9 mouse cellular contexts compared by ENCODE assay signal in genomic region chr3:55780120-55781070, GRCm38 (mm10). TPM values are rescaled to one million over a fixed set of nuclear protein-coding genes. Genes with fewer than 3 reads are reported as not detected.
DNase-seq lines count a peak whose midpoint lies in the region; ATAC-seq lines count a peak whose summit lies in the region.
"Had no signal": no experiment of that assay in that cellular context is flagged by ENCODE, and none has a peak within 500 bp of the region (broad histone marks: within the 10 kb centered on the region; RNA-seq: fewer than 3 reads in every experiment).

No protein-coding gene starts in this region.

- peaks cover 22% of the 10 kb centered on the region for H3K4me1 ChIP-seq in embryonic facial prominence, embryonic 15.5 days
- peaks cover 54% of the 10 kb centered on the region for H3K4me1 ChIP-seq in hindbrain, embryonic 10.5 days (replicated peaks)
- peaks cover 24% of the 10 kb centered on the region for H3K4me1 ChIP-seq in midbrain, embryonic 16.5 days (ENCODE audit: control insufficient read depth, insufficient read depth, low read length)

- H3K27ac ChIP-seq in embryonic facial prominence, embryonic 15.5 days (replicated peaks), result peak overlapping the region; percentile 68
- H3K27ac ChIP-seq in hindbrain, embryonic 10.5 days, result peak overlapping the region; percentile 80
- peak overlapping the region; percentile 98 for H3K27ac ChIP-seq in midbrain, embryonic 16.5 days (ENCODE audit: low read length)

- peak overlapping the region; percentile 61 for H3K4me2 ChIP-seq in embryonic facial prominence, embryonic 15.5 days (replicated peaks)
- peak overlapping the region; percentile 70 for H3K4me2 ChIP-seq in midbrain, embryonic 16.5 days (ENCODE audit: low read length)

- WGBS in embryonic facial prominence, embryonic 15.5 days, result 7% methylated on average over 53 of the region's 53 CpGs
- WGBS in hindbrain, embryonic 10.5 days, result under 1% methylated on average over 53 of the region's 53 CpGs
- whole genome bisulfite sequencing in midbrain, embryonic 16.5 days, result 8% methylated on average over 53 of the region's 53 CpGs

- ATAC-seq in embryonic facial prominence, embryonic 15.5 days (ENCODE audit: insufficient number of reproducible peaks, low FRiP score, low TSS enrichment, low read depth), result no peak
- peak; percentile 54; the same call in 1 of the 2 replicates for ATAC-seq in midbrain, embryonic 16.5 days

- H3K36me3 ChIP-seq in embryonic facial prominence, embryonic 15.5 days, result no peaks in the 10 kb centered on the region
- H3K36me3 ChIP-seq in hindbrain, embryonic 10.5 days, result no peaks in the 10 kb centered on the region
- no peaks in the 10 kb centered on the region for H3K36me3 ChIP-seq in midbrain, embryonic 16.5 days (ENCODE audit: control insufficient read depth, insufficient read depth, low read length)
- H3K36me3 ChIP-seq: G1E had no signal

- H3K9ac ChIP-seq in embryonic facial prominence, embryonic 15.5 days, result peak overlapping the region; percentile 35
- peak overlapping the region; percentile 82 for H3K9ac ChIP-seq in midbrain, embryonic 16.5 days (ENCODE audit: low read depth, low read length)

- H3K4me3 ChIP-seq in embryonic facial prominence, embryonic 15.5 days (replicated peaks), result peak overlapping the region; percentile 38
- H3K4me3 ChIP-seq in hindbrain, embryonic 10.5 days, result peak overlapping the region; percentile 41
- peak overlapping the region; percentile 37 for H3K4me3 ChIP-seq in midbrain, embryonic 16.5 days (ENCODE audit: low read depth, low read length)

- DNase-seq in kidney, adult 18-20 months, result peak; percentile 14
- no peak for DNase-seq in kidney, adult 8-10 months
- peak; percentile 23 for DNase-seq in adrenal gland, postnatal 10 days
- peak; percentile 78 for DNase-seq in hindbrain, embryonic 10.5 days (ENCODE audit: low spot score)
- no peak for DNase-seq in urinary bladder, postnatal 10 days (ENCODE audit: low spot score)
- no peak for DNase-seq in MN1 (ENCODE audit: low spot score)

- peaks cover 14% of the 10 kb centered on the region for H3K27me3 ChIP-seq in embryonic facial prominence, embryonic 15.5 days
- H3K27me3 ChIP-seq in hindbrain, embryonic 10.5 days (ENCODE audit: insufficient read depth, poor library complexity, severe bottlenecking), result peaks cover 81% of the 10 kb centered on the region
- H3K27me3 ChIP-seq in midbrain, embryonic 16.5 days (ENCODE audit: control insufficient read depth, insufficient read depth, low read depth, low read length), result no peaks in the 10 kb centered on the region

- no peaks in the 10 kb centered on the region for H3K9me3 ChIP-seq in embryonic facial prominence, embryonic 15.5 days (replicated peaks)
- H3K9me3 ChIP-seq in hindbrain, embryonic 10.5 days, result no peaks in the 10 kb centered on the region
- no peaks in the 10 kb centered on the region for H3K9me3 ChIP-seq in midbrain, embryonic 16.5 days (replicated peaks; ENCODE audit: control insufficient read depth, low read length, poor library complexity, severe bottlenecking)

RNA-seq across cellular contexts. Expression of gene Mab21l1, which starts 1.9 kb away (rescaled TPM):
- total RNA-seq in adrenal gland, postnatal 10 days (2021), result 1 to 10 TPM; 1.4 to 2.9 TPM
- polyA plus RNA-seq in embryonic facial prominence, embryonic 15.5 days (2015; fragmentation: Nextera tagmentation; extraction: Ambion mirVana), result 35.5 and 38.1 TPM in 2 replicates
- polyA plus RNA-seq in hindbrain, embryonic 10.5 days (2016; fragmentation: Nextera tagmentation; extraction: Ambion mirVana), result 26.8 and 57.6 TPM in 2 replicates
- polyA plus RNA-seq in midbrain, embryonic 16.5 days (2015; fragmentation: Nextera tagmentation; extraction: Ambion mirVana), result 136 and 156 TPM in 2 replicates
- polyA plus RNA-seq: G1E had no signal

Comparison
In these comparisons a context has a peak if more than half of its experiments do, and no peak if none do; other contexts are left out.
1. DNase-seq: peak in kidney, adult 18-20 months (single experiment), adrenal gland, postnatal 10 days (single experiment) and hindbrain, embryonic 10.5 days (single experiment); none in kidney, adult 8-10 months (0 of 2), urinary bladder, postnatal 10 days (single experiment) and MN1 (single experiment).
2. Peak in every context shown above with its lines, with median percentiles within 50 percentile points of each other: H3K27ac ChIP-seq and H3K4me3 ChIP-seq.